Mouse (Mus musculus) B cell, adult 2 months (primary cell): Measurements from ENCODE around the gene Txndc11.
A peak's percentile ranks its signal among the peaks of the same experiment; 100 is the strongest.

Source experiments
- DNase-seq, 2 experiments: peaks; one replicate each; pipeline ENCODE4 v3.0.0; 2022

The Txndc11 gene

GRCm38 (mm10) chr16:11064341-11064740 lies 70.1 kb downstream of the Txndc11 start:
- no peak for DNase-seq

DNA sequence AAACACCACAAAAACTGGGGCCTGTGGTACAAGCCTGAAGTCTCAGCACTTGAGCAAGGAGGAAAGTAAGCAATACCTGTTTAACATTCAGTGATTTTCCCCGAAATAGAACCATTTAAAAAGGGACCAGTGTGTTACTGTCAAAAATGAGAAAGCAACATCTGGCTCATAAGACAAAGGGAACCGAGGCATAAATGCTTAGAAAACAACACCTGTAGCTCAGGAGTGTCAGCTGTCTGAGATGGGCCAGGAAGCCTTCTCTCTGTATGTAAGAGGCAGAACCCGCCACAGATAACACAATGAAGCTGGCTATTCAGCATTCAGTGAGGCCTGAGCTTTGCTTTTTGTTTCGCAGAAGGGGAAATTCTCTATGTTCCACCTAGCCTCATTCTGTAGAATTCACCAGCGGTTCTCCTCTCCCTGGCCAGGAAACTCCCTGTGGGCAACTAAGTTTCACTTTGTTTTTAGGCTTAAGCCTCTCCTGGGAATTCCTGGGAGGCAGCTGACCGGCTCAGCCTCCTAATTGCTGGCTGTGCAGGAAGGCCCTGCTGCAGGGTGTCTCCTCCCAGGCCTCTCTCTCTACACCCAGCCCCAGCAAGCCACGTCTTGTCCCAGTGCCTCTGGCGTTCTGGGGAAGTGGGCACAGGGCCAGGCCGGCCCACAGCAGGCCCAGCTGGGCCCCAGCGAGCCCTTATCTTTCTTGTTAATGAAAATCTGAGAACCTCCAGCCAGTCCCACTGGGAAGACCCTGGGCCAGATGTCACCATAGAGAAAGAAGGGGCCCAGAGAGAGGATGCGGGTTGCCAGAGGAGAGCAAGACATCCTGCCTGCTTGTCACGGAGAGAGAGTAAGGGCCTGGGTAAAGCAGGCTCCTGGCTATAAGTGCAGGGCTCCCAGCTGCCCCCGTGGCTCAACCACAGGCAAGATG lies 71.4 kb downstream of the Txndc11 start:
- peak; percentile 47 to 48 for DNase-seq

DNA sequence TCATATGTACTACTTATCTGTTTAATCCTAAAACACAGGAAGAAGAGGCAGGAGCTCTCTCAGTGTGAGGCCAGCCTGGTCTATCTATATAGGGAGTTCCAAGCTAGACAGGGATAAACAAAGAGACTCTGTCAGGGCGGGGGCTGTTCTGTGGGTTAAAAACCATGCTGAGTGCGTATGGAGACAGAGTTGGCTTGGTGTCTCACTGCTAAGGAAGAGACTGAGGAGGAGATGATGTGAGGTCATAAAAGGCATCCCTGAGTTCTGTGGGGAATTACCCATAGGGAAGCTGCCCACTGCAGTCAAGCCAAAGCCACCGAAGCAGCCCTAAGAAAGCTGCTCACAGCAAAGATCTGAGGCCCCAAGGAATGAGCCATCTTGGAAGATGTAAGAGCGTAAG lies 73.8 kb downstream of the Txndc11 start, which contains the start of gene Snn:
Gene Snn (plus strand): TSS at position 301 of the 400 bp plus-strand sequence.
- no peak for DNase-seq

DNA sequence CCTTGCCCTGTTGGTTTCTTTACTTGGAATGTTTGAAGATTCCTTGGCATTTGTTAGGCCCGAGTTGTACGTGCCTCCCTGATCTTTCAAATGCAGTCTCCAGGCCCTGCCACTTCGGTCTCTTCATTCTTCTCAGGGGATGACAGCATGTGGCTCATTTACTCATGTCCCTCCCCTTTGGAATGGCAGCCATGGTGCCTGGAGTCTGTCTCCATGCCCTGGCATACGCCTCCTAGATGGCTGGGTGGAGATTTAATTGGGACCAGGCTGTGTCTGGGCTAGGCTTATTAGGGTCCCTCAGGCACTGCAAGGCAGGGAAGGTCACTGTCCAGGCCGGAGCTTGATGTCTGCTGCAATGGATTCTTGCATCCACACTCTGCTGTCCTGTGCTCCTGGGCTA lies 78.5 kb downstream of the Txndc11 start:
- no peak for DNase-seq

DNA sequence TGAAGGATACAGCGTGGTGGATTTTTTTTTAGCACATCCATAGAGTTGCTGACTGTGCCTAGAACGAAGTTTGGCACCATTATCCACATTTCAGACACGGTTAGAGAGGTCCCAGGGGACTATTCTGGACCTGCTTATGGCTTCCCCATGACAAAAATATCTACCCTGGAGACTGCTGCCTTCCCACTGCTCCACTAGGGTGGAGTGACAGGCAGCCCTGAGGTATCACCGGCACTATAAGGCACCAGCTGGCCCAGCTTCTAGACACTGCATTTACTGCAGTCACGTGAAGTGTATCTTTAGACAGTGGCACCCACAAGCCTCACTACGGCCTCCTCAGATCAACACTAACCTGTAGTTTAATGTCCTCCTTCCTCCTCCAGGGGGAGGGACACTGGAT lies 79.6 kb downstream of the Txndc11 start:
- DNase-seq: peak; percentile 35 to 43

DNA sequence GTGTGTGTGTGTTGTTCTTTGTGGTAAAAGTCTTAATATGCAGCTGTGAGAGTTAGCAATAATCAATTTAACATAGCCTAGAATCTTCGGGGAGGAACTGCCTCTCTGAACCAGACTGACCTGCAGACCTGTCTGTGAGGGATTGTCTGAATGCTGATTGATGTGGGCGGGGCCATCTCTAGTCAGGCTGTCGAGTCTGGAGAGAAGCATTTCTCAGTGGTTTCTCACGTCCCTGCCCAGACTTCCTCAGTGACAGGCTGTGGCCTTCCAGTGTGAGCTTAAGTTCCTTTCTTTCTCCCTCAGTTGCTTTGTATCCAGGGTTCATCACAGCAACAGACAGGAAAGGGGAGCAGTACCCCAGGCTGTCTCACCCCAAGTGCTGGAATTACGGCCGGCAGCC lies 80.0 kb downstream of the Txndc11 start:
- peak in 1 of 2 experiments; percentile 32 for DNase-seq

GRCm38 (mm10) chr16:11051134-11051533 lies 83.3 kb downstream of the Txndc11 start:
- no peak for DNase-seq

DNA sequence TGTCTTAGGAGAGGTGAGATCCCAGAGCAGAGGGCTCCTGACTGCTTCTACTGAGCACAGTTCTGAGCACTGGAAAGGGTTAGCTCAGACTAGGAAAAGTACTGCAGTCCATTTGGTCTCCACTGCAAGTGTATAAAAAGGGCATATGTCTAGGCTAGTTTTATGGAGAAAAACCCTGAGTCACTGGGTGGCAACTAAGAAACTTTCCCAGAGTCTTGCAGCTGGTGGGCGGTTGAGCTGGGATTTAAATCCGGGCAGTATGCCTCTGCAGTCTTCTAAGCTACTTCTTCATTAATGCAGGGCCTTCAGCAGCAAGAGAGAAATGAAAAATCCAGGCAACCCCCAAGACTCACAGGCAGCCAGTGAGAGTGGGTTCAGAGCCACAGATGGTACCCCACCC lies 84.2 kb downstream of the Txndc11 start:
- no peak for DNase-seq

GRCm38 (mm10) chr16:11047130-11047529 lies 87.3 kb downstream of the Txndc11 start:
- no peak for DNase-seq

DNA sequence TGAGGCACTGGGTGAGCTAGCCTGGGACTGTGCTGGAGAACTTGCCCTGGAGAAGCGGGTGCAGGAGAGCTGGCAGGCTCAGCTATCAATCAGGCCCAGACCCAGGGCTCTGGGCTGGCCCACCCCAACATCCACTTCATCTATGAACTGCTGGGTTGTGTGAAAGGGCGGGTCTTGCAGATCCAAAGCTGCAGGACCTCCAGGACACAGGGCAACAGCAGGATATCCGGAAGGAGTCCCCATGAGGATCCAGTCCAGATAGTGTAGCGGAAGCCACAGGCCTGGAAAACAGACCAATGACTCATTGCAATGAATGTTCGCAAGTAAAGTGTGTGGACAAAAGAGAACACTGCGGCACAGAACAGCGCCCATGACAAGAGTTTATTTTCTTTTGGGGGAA lies 88.0 kb downstream of the Txndc11 start:
- DNase-seq: no peak

GRCm38 (mm10) chr16:11043239-11043638 lies 91.2 kb downstream of the Txndc11 start:
- no peak for DNase-seq

DNA sequence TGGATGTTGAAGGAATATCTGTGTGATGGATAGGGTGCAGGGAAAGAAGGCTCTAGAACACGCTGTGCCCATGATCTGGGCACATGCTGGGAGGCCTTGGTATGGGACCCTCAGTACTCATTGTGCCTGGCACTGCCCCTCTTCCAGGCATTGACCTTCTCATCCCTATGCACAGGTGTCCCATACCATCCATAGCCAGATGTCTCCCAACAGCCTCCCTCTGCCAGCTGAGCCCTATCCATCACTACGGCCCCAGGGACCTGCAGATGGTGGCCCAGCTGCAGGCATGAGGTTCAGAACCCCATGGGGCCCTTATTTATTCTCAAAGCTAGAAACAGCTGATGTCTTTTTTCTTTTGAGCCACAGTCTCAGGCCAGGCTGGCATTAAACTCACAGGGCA lies 93.8 kb downstream of the Txndc11 start:
- no peak for DNase-seq

- DNase-seq: peak; percentile 78
Observed at GRCm38 (mm10) chr16:11035790-11036431, 98.5 kb downstream of the Txndc11 start.

DNA sequence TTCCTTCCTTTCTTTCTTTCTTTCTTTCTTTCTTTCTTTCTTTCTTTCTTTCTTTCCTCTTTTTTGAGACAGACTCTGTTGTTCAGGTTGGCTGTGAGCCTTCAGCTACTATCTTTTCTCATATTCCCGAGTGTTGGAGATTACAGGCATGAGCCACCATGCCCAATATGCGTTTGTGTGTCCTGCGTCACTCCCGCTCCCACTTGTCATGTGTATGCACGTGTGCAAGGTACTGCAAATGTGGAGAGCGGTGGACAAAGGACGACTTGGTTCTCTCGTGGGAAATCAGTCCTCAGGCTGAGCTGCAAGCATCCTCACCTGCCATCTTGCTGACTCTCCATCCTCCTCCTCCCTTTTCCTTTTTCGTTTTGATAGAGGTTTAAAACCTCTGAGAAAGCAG lies 99.2 kb downstream of the Txndc11 start:
- DNase-seq: no peak

DNA sequence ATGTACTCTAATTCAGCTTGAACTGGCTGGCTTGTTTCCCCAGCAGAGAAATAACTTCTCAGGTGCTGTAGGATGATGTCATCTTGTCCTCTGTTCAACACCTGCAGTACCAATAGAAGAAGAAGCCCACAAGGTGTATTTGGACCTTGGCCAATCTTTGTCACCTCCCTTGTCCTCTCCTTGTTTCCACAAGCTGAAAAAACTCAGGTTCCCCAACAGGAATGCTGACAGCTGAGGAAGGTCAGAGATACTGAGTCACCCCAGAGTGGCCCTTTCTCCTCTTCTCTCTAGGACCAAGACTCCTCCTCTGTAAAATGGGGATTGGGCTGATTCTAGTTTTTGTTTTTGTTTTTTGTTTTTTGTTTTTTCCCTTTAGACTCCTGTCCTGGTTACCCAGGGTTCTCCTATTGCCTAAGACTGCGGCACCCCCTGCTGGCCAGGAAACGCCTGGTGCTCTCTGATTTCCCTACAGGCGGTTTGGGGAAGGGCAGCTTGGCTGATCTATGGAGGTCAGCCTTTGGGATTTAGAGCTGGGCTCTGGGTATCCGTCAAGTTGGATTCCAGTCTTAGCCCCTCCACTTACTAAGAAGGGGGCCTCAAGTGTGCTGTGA lies 100.2 kb downstream of the Txndc11 start:
- peak; percentile 89 to 91 for DNase-seq

GRCm38 (mm10) chr16:11031320-11031719 lies 103.1 kb downstream of the Txndc11 start:
- no peak for DNase-seq

DNA sequence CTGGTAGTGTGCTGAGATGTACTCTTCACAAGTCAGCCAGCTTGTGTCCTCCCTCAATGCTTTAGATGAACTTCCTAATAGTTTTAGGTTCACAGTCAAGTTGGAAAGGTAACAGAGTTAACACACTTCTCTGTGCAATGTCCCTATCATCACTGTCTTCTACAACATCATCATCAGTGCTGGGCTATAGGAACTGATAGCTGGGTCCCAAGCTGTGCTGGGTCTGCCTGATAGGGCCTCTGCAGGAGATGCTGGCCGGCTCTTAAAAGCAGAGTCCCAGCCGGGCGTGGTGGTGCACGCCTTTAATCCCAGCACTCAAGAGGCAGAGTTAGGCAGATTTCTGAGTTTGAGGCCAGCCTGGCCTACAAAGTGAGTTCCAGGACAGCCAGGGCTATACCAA lies 103.6 kb downstream of the Txndc11 start:
- DNase-seq: no peak

DNA sequence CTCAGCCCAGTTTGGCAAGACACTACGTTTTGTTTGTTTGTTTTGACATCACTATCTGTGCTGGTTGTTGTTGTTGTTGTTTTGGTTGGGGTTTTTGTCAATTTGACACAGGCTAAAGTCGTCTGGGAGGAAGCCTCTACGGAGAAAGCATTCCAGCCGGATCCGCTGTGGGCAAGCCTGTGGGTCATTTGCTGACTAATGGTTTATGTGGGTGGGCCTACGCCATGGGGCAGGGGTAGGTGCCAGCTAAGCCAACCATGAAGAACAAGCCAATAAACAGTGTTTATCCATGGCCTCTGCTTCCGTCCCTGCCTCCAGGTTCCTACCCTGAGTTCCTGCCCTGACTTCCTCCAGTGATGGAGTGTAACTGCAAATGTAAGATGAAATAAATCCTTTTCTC lies 106.2 kb downstream of the Txndc11 start:
- no peak for DNase-seq
